Mouse (Mus musculus): ENCODE data around the gene Ccpg1.

GRCm38 (mm10) chr9:73047906-73048305, 62.7 kb downstream of the Ccpg1 start:
- TF ChIP-seq POLR2A (IDR thresholded peaks at IDR 0.05; ENCODE audit: borderline replicate concordance, control insufficient read depth, low read depth, low read length) (no peak), CTCF (IDR thresholded peaks at IDR 0.05; ENCODE audit: control insufficient read depth, insufficient read depth, low read length) (no peak)

All from bone marrow, adult 2 months (tissue).